Mouse (Mus musculus) spleen, postnatal 0 days (tissue): Measurements from ENCODE around the gene Gprin1. TPM values are rescaled to one million over a fixed set of nuclear protein-coding genes. Genes with fewer than 3 reads are reported as not detected.

Experiments
- polyA plus RNA-seq: library from polyadenylated mRNA; unstranded; fragments of >200 nt; fragmentation: Nextera tagmentation; extraction: Ambion mirVana; gene quantifications from 2 replicates; pipeline ENCODE4 v1.2.1, GENCODE M21; 2015

Gene Gprin1
- not detected in 2 replicates for polyA plus RNA-seq

GRCm38 (mm10) chr13:54749864-54750411, at the start of gene Gprin1:
Gene Gprin1 (minus strand): TSS chr13:54749874.

GRCm38 (mm10) chr13:54788740-54789560, 39.3 kb upstream of the Gprin1 start, which contains the start of gene Tspan17:
Gene Tspan17 (plus strand): TSS chr13:54789377.

GRCm38 (mm10) chr13:54783698-54784097, 34.0 kb upstream of the Gprin1 start, which contains the start of gene Eif4e1b:
Gene Eif4e1b (plus strand): TSS chr13:54783998.

GRCm38 (mm10) chr13:54766192-54766768, 16.6 kb upstream of the Gprin1 start, which contains the start of gene Sncb:
Gene Sncb (minus strand): TSS chr13:54766595.

DNA sequence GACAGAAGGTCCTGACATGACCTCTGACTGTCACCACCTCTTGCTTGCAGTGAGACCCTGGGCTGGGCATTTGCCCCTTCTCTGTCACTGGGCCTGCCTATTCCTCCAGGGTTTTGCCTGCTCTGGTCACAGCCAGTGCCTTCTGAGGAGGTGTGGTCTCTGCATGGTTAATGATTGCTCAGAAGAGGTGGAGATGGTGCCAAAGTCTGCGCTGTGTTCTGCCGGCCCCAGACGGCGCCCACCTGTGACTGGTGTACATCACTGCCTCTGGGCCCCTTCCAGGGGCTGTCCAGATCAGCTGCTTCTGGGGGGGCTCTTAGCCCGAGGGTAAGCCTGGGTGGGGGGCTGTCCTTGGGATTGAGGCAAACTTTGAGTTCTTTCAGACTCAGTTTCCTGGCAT, 48.4 kb downstream of the Gprin1 start, which contains the start of gene Cdhr2:
Gene Cdhr2 (plus strand): TSS at position 219 of the 400 bp plus-strand sequence.

DNA sequence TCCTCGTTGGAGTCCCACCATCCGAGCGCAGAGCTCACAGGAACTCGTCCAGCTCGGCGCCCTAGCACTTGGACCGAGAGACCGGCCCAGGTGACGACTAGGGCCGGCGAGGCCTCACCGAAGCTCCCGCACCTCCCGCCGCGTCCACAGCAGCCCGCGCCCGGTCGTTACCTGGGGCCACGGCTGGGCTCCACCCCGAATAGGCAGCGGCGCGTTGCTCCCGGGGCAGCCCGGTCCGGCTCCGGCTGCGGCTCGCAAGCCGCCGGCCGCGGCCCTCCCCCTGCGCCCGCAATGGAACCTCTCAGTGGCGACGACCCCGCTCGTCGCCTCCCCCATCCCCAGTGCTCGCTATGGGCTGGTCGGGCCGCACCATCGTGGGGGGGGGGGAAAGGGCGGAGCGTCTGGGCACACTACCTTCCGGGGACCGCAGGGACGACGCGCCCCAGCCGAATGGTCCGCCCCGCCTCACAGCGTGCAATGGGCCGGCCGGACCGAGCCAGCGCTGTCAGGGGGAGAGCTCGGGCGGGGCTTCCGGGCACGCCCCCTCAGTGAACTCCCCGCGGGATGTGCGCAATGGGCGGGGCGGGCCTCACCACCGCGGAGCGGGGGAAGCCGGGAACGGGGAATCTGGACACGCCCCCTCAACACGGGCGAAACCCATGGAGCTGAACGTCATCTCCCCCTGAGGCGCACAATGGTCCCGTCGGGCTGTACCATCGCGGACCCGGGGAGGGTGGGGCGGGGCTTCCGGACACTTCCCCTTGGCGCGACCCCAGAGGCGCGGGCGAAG, 55.9 kb downstream of the Gprin1 start, which contains the start of gene Rnf44:
Gene Rnf44 (minus strand): TSS at position 350 of the 790 bp plus-strand sequence.

Other genes starting within 250 kb of the Gprin1 start
- gene Simc1, start 246.1 kb downstream of the Gprin1 start, polyA plus RNA-seq = 2.6 and 3.2 TPM in 2 replicates
- gene 4833439L19Rik, start 184.4 kb downstream of the Gprin1 start, polyA plus RNA-seq = 32.0 and 35.6 TPM in 2 replicates
- 10.8 and 11.8 TPM in 2 replicates for gene Arl10, start 174.9 kb downstream of the Gprin1 start, polyA plus RNA-seq
- gene Nop16, start 159.8 kb downstream of the Gprin1 start, polyA plus RNA-seq = 53.1 and 53.4 TPM in 2 replicates
- gene Higd2a, start 159.7 kb downstream of the Gprin1 start, polyA plus RNA-seq = 131 and 137 TPM in 2 replicates
- 31.3 and 38.9 TPM in 2 replicates for gene Cltb, start 138.5 kb downstream of the Gprin1 start, polyA plus RNA-seq
- gene Faf2, start 128.1 kb downstream of the Gprin1 start, polyA plus RNA-seq = 26.3 and 26.5 TPM in 2 replicates
- 38.5 and 44.6 TPM in 2 replicates for gene Rnf44, start 56.0 kb downstream of the Gprin1 start, polyA plus RNA-seq
- gene Cdhr2, start 48.4 kb downstream of the Gprin1 start, polyA plus RNA-seq = 0.02 TPM in 1 of 2 replicates, not detected in the other
- gene Sncb, start 16.7 kb upstream of the Gprin1 start, polyA plus RNA-seq = not detected in 2 replicates
- not detected in 2 replicates for gene Eif4e1b, start 34.1 kb upstream of the Gprin1 start, polyA plus RNA-seq
- 4.9 and 6.2 TPM in 2 replicates for gene Tspan17, start 39.5 kb upstream of the Gprin1 start, polyA plus RNA-seq
- 0.38 and 0.86 TPM in 2 replicates for gene Unc5a, start 199.5 kb upstream of the Gprin1 start, polyA plus RNA-seq